Mouse (Mus musculus) liver, embryonic 14.5 days (tissue): ENCODE measurements around the gene Reps2. TPM values are rescaled to one million over a fixed set of nuclear protein-coding genes. Genes with fewer than 3 reads are reported as not detected.

Experiments used
- ATAC-seq: fragments of 200-750 bp; cut with Nextera tagmentation; 2 replicates; pipeline ENCODE4 v1.8.0; 2017; ENCODE audit warnings: moderate number of reproducible peaks, mild to moderate bottlenecking, moderate library complexity; ENCODE audit not compliant: insufficient read depth
- DNase-seq, 3 experiments: peaks; one replicate each; pipeline ENCODE4 v3.0.0-alpha.2; 2012 to 2013; ENCODE audit warnings: low read depth in 3 of 3, low spot score in 3 of 3
- H3K27ac ChIP-seq: fragments of 300-500 bp; sonication (generic); 2 replicates; pipeline ENCODE4 v1.5.1; 2014; ENCODE audit warnings: moderate library complexity, mild to moderate bottlenecking, control low read depth, inconsistent platforms
- H3K27me3 ChIP-seq: fragments of 300-500 bp; sonication (generic); 2 replicates; pipeline ENCODE4 v1.6.1; 2014; ENCODE audit warnings: mild to moderate bottlenecking, low read length, moderate library complexity; ENCODE audit not compliant: control insufficient read depth, insufficient read depth
- H3K36me3 ChIP-seq: fragments of 300-500 bp; sonication (generic); replicated peaks from 2 replicates; pipeline ENCODE4 v1.6.1; 2014; ENCODE audit warnings: low read depth; ENCODE audit not compliant: control insufficient read depth, insufficient read depth
- H3K4me1 ChIP-seq, 2 experiments: fragments of 200-500 bp in 1 of 2; fragments of 300-500 bp in 1 of 2; sonication (generic) in 1 of 2; replicated peaks; 2 replicates each; pipeline ENCODE4 v1.6.1; 2012 to 2014; ENCODE audit warnings: antibody characterized with exemption in 1 of 2, inconsistent platforms in 1 of 2, low read length in 1 of 2; ENCODE audit not compliant: control insufficient read depth in 2 of 2, insufficient read depth in 2 of 2
- H3K4me2 ChIP-seq: fragments of 300-500 bp; sonication (generic); 2 replicates; pipeline ENCODE4 v1.6.1; 2014; ENCODE audit warnings: low read depth, mild to moderate bottlenecking, control low read depth, moderate library complexity
- H3K4me3 ChIP-seq, 2 experiments: fragments of 200-500 bp in 1 of 2; fragments of 300-500 bp in 1 of 2; sonication (generic) in 1 of 2; 2 replicates each; pipeline ENCODE4 v1.5.1; 2012 to 2014; ENCODE audit warnings: low read depth in 2 of 2, low read length in 2 of 2, mild to moderate bottlenecking in 2 of 2, control low read depth in 1 of 2, inconsistent platforms in 1 of 2, moderate library complexity in 1 of 2; ENCODE audit not compliant: insufficient read depth in 1 of 2
- H3K9ac ChIP-seq: fragments of 300-500 bp; sonication (generic); replicated peaks from 2 replicates; pipeline ENCODE4 v1.6.1; 2014; ENCODE audit warnings: mild to moderate bottlenecking, control low read depth, moderate library complexity
- H3K9me3 ChIP-seq: fragments of 300-500 bp; sonication (generic); 2 replicates; pipeline ENCODE4 v1.6.1; 2016; ENCODE audit warnings: low read length, mixed read lengths; ENCODE audit not compliant: control insufficient read depth
- CTCF ChIP-seq: IDR thresholded peaks from 2 replicates; pipeline ENCODE4 v1.5.1; 2016; ENCODE audit warnings: antibody characterized with exemption, low read depth, control low read depth
- EP300 ChIP-seq: IDR thresholded peaks from 2 replicates; pipeline ENCODE4 v1.6.1; 2016; ENCODE audit warnings: antibody characterized with exemption, low read depth
- WGBS: fragments of 180-500 bp; shearing (Covaris S2); extraction: QIAGEN DNeasy Blood & Tissue Kit; methylation state at CpG from one replicate; pipeline ENCODE4 v1.1.7; 2014; ENCODE audit not compliant: insufficient replicate concordance; 5-methylcytosine and 5-hydroxymethylcytosine counted together
- polyA plus RNA-seq, 2 experiments: library from polyadenylated mRNA; depleted of rRNA in 1 of 2; stranded (reverse) in 1 of 2; unstranded in 1 of 2; fragments of >200 nt; fragmentation: Nextera tagmentation in 1 of 2; extraction: Ambion mirVana in 1 of 2; gene quantifications; 2 replicates each; pipeline versions ENCODE4 v1.2.1 to v1.2.3; 2012 to 2014

The Reps2 gene
- polyA plus RNA-seq, 2 experiments, result 0.63 to 0.95 TPM

DNA sequence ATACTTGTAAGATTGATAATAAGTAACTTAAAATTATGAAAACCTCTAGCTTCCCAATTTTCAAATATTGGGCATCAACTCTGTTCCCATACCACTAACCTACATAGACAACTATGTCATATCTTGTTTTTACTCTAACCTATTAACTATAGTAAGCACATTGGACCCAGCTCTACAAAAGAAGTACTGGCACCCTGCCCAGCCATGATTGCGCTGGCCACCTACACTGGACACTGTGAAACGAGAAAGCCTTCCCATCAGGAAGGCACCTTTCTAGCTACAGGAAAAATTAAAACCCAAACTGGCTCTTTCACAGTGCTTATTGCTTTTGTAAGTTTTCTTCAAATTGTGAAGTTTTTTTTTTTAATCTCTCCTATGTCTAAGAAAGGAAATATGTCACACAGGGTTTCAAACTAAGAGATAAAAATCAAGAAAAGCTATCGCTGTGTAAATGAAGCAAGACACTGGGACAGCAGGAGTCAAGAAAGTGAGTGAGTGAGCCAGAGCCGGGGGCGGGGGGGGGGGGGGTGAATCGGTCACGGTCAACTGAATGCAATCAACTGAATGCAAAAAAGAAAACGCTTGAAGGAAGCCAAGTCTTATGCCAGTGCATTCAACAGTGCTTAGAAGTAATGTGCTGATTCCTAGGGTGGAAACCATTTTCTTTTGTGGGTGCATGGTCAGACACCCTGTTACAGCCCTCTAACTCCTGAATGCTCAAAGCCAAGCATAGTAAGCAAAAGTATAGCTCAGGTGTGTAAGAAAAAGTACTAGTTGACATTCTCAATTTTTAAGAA lies 52.2 kb downstream of the Reps2 start:
- no peak overlapping the region for H3K4me3 ChIP-seq
- H3K9me3 ChIP-seq, result no peaks in the 10 kb centered on the region
- TF ChIP-seq CTCF, result no peak
- H3K4me2 ChIP-seq, result no peak overlapping the region
- no peak overlapping the region for H3K27ac ChIP-seq
- 73% methylated on average over 7 of the region's 8 CpGs for WGBS
- H3K9ac ChIP-seq, result no peak overlapping the region
- ATAC-seq (no peak), DNase-seq (no peak)
- no peaks in the 10 kb centered on the region for H3K36me3 ChIP-seq
- no peaks in the 10 kb centered on the region for H3K27me3 ChIP-seq
- H3K4me1 ChIP-seq, result no peaks in the 10 kb centered on the region

DNA sequence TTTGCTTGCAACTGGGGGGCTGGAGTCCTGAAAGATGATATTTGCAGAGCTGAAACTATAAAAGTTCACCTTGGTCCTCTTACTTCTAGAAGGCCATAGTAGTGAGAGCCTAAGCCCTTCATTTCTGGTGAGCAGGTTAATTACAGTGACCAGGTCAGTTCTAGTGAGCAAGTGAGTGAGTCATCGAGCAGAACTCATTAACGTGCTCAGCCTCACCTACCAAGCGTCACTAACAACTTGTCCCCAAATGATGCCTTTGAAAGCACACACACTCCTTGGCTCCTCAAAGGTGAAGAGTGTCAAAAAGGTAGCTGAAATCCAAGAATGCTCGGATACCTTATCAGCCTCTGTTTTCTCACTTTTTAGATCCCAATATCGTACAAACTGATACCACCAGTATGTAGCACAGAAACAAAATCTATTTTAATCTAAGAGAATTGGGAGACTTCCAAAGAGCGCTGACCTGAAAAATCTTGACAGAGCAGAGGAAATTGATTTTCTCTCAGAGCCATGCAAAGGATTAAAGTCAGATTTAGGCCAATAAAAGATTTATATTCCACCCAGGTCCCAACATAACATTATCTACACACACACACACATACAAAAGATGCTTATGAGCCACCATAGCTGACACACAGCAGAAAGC lies 53.2 kb downstream of the Reps2 start:
- no peak overlapping the region for H3K9ac ChIP-seq
- H3K4me3 ChIP-seq, result no peak overlapping the region
- H3K27ac ChIP-seq, result no peak overlapping the region
- no peak for TF ChIP-seq CTCF
- no peak for TF ChIP-seq EP300
- no peaks in the 10 kb centered on the region for H3K36me3 ChIP-seq
- 72% methylated on average over 6 of the region's 6 CpGs for WGBS
- DNase-seq (no peak), ATAC-seq (no peak)
- H3K4me2 ChIP-seq, result no peak overlapping the region
- H3K27me3 ChIP-seq, result no peaks in the 10 kb centered on the region
- H3K9me3 ChIP-seq, result no peaks in the 10 kb centered on the region
- H3K4me1 ChIP-seq, result no peaks in the 10 kb centered on the region

DNA sequence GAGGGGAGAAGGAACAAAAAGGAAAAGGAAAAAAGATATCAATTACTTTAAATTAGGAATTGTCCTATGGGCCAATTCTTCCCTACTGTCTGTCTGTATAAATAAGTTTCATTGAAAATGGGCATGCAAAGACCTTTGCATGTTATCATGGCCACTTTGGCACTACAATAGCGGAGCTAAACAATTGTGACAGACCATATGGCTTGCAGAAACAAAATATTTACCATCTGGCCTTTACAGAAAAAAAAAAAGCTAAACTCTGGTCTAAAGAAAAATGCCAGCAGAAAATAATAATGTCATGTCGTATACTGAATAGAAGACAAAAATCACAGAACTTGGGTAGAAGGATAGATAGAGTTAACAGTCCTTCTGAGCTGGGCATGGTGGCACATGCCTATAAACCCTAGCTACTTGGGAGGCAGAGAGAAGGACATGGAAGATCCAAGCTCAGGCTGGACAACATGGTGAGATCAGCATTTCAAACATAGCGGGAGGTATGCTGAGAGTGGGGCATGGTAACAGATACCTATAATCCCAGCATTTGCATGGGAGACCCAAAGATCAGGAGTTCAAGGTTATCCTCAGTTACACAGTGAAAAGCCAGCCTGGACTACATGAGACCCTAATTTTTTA lies 54.2 kb downstream of the Reps2 start:
- TF ChIP-seq CTCF (no peak), EP300 (no peak)
- H3K9me3 ChIP-seq, result no peaks in the 10 kb centered on the region
- H3K27me3 ChIP-seq, result no peaks in the 10 kb centered on the region
- ATAC-seq (no peak), DNase-seq (no peak)
- no peak overlapping the region for H3K4me3 ChIP-seq
- no peak overlapping the region for H3K9ac ChIP-seq
- 64% methylated on average over 3 of the region's 3 CpGs for WGBS
- H3K27ac ChIP-seq, result no peak overlapping the region
- no peaks in the 10 kb centered on the region for H3K36me3 ChIP-seq
- no peaks in the 10 kb centered on the region for H3K4me1 ChIP-seq
- H3K4me2 ChIP-seq, result no peak overlapping the region

DNA sequence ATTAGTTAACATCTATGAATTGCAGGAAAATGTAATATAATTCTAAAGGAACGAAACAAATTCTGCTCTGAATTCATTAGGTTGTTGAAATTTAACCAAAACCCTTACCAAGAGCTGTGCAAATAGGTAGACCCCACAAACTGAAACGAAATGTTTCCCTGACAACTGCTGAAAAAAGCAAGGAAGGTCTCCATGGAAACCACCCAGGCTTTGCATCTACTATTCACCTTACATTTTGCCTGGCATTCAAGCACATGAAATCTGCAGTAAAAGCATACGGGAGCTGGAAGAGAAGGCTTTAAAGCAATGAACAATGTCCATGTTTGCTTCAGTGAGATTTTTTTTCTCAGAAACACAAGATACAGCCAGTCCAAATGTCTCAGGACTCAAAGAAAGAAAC lies 59.1 kb downstream of the Reps2 start:
- Histone ChIP-seq H3K9ac (no peak overlapping the region), H3K9me3 (no peaks in the 10 kb centered on the region), H3K4me3 (no peak overlapping the region), H3K4me1 (no peaks in the 10 kb centered on the region), H3K27ac (no peak overlapping the region), H3K36me3 (no peaks in the 10 kb centered on the region), H3K27me3 (no peaks in the 10 kb centered on the region), H3K4me2 (no peak overlapping the region)
- ATAC-seq, result no peak
- 52% methylated on average over 3 of the region's 3 CpGs for WGBS
- TF ChIP-seq EP300, result no peak
- TF ChIP-seq CTCF, result no peak
- no peak for DNase-seq

DNA sequence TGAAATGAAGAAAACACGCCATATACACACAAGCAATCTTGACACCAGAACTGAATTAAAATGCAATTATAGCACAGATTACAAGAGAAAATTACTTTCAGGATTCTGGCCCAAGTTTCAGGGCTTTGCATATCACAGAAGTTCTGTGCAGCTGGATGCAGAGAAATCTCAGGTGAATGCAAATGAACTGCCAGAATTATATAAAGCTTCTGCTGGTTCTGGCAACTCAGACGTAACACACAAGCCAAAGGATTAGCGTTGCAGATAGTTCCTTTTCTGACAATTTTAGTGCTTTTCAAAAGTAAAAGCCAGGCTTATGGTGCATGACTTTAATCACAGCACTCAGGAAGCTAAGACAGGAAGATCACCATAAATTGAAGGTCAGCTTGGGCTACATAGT lies 62.9 kb downstream of the Reps2 start:
- 43% methylated on average over 3 of the region's 3 CpGs for WGBS
- ATAC-seq, result no peak

More for the DNA sequence above, 62.9 kb downstream of the Reps2 start:
- Histone ChIP-seq H3K9me3 (no peaks in the 10 kb centered on the region), H3K27ac (no peak overlapping the region), H3K4me2 (no peak overlapping the region), H3K4me1 (no peaks in the 10 kb centered on the region), H3K36me3 (no peaks in the 10 kb centered on the region), H3K4me3 (no peak overlapping the region), H3K9ac (no peak overlapping the region), H3K27me3 (no peaks in the 10 kb centered on the region)
- DNase-seq, result no peak
- TF ChIP-seq CTCF, result no peak
- TF ChIP-seq EP300, result no peak
